Mouse (Mus musculus) limb, embryonic 12.5 days (tissue): ENCODE data around the gene Lrrc28. TPM values are rescaled to one million over a fixed set of nuclear protein-coding genes. Genes with fewer than 3 reads are reported as not detected.

Source experiments
- ATAC-seq: fragments of 200-750 bp; cut with Nextera tagmentation; 2 replicates; pipeline ENCODE4 v1.8.0; 2017; ENCODE audit warnings: low read depth, moderate TSS enrichment; ENCODE audit not compliant: insufficient number of reproducible peaks, insufficient read depth, low FRiP score, low TSS enrichment
- H3K27ac ChIP-seq: fragments of 300-500 bp; sonication (generic); 2 replicates; pipeline ENCODE4 v1.5.1; 2016; ENCODE audit warnings: mild to moderate bottlenecking, moderate library complexity
- H3K27me3 ChIP-seq: fragments of 300-500 bp; sonication (generic); 2 replicates; pipeline ENCODE4 v1.6.1; 2016; ENCODE audit warnings: mild to moderate bottlenecking, moderate library complexity
- H3K36me3 ChIP-seq: fragments of 300-500 bp; sonication (generic); 2 replicates; pipeline ENCODE4 v1.6.1; 2016; ENCODE audit warnings: mild to moderate bottlenecking, moderate library complexity
- H3K4me1 ChIP-seq: fragments of 300-500 bp; sonication (generic); replicated peaks from 2 replicates; pipeline ENCODE4 v1.6.1; 2016
- H3K4me2 ChIP-seq: fragments of 300-500 bp; sonication (generic); 2 replicates; pipeline ENCODE4 v1.6.1; 2016; ENCODE audit warnings: mild to moderate bottlenecking, moderate library complexity
- H3K4me3 ChIP-seq: fragments of 300-500 bp; sonication (generic); replicated peaks from 2 replicates; pipeline ENCODE4 v1.5.1; 2016; ENCODE audit warnings: mild to moderate bottlenecking
- H3K9ac ChIP-seq: fragments of 300-500 bp; sonication (generic); replicated peaks from 2 replicates; pipeline ENCODE4 v1.6.1; 2016; ENCODE audit warnings: mild to moderate bottlenecking, moderate library complexity
- H3K9me3 ChIP-seq: fragments of 300-500 bp; sonication (generic); 2 replicates; pipeline ENCODE4 v1.6.1; 2016; ENCODE audit warnings: mild to moderate bottlenecking, moderate library complexity
- WGBS: fragments of 180-500 bp; shearing (Covaris S2); methylation state at CpG from one replicate; pipeline ENCODE4 v1.1.7; 2016; 5-methylcytosine and 5-hydroxymethylcytosine counted together
- polyA plus RNA-seq: library from polyadenylated mRNA; unstranded; fragments of >200 nt; fragmentation: Nextera tagmentation; extraction: Ambion mirVana; gene quantifications from 2 replicates; pipeline ENCODE4 v1.2.1, GENCODE M21; 2016

Gene Lrrc28
- polyA plus RNA-seq, 1 experiment from 2014 or later: 27.1 TPM

- H3K27ac ChIP-seq: no peak overlapping the region
- H3K9me3 ChIP-seq: no peaks in the 10 kb centered on the region
- H3K36me3 ChIP-seq: peaks cover 6% of the 10 kb centered on the region
- peak overlapping the region; percentile 72 for H3K4me3 ChIP-seq
- H3K4me2 ChIP-seq: peak overlapping the region; percentile 67
- no peak for ATAC-seq
- 41% methylated on average over 8 of the region's 8 CpGs for WGBS
- H3K4me1 ChIP-seq: peaks cover 26% of the 10 kb centered on the region
- no peaks in the 10 kb centered on the region for H3K27me3 ChIP-seq
- H3K9ac ChIP-seq: peak overlapping the region; percentile 70
These were observed 777 bp downstream of the Lrrc28 start for GRCm38 (mm10) chr7:67644291-67644690.

- Histone ChIP-seq H3K9me3 (no peaks in the 10 kb centered on the region), H3K4me3 (no peak overlapping the region), H3K27ac (no peak overlapping the region), H3K9ac (no peak overlapping the region), H3K27me3 (no peaks in the 10 kb centered on the region), H3K4me2 (no peak overlapping the region), H3K4me1 (peaks cover 15% of the 10 kb centered on the region), H3K36me3 (peaks cover 10% of the 10 kb centered on the region)
- 96% methylated on average over 9 of the region's 9 CpGs for WGBS
- no peak for ATAC-seq
These were observed 2.1 kb downstream of the Lrrc28 start for GRCm38 (mm10) chr7:67642955-67643354.

GRCm38 (mm10) chr7:67639006-67639405, 6.1 kb downstream of the Lrrc28 start:
- ATAC-seq: no peak
- 91% methylated on average over 3 of the region's 3 CpGs for WGBS
- H3K9ac ChIP-seq: no peak overlapping the region

GRCm38 (mm10) chr7:67636161-67636560, 8.9 kb downstream of the Lrrc28 start:
- no peak for ATAC-seq
- Histone ChIP-seq H3K9me3 (no peaks in the 10 kb centered on the region), H3K27me3 (no peaks in the 10 kb centered on the region), H3K4me1 (no peaks in the 10 kb centered on the region), H3K36me3 (peaks cover 27% of the 10 kb centered on the region), H3K4me3 (no peak overlapping the region), H3K9ac (no peak overlapping the region), H3K27ac (no peak overlapping the region), H3K4me2 (no peak overlapping the region)
- WGBS: 56% methylated on average over 2 of the region's 2 CpGs

More at GRCm38 (mm10) chr7:67639006-67639405, 6.1 kb downstream of the Lrrc28 start:
- Histone ChIP-seq H3K4me1 (peaks cover under 1% of the 10 kb centered on the region; the same call in 1 of the 2 replicates), H3K36me3 (peaks cover 23% of the 10 kb centered on the region), H3K4me2 (no peak overlapping the region), H3K9me3 (no peaks in the 10 kb centered on the region), H3K27me3 (no peaks in the 10 kb centered on the region), H3K4me3 (no peak overlapping the region), H3K27ac (no peak overlapping the region)

GRCm38 (mm10) chr7:67634210-67634609, 10.9 kb downstream of the Lrrc28 start:
- Histone ChIP-seq H3K4me2 (no peak overlapping the region), H3K9ac (no peak overlapping the region), H3K36me3 (peaks cover 21% of the 10 kb centered on the region), H3K4me3 (no peak overlapping the region), H3K4me1 (0 out of 2 replicates have a peak, but pooled peaks cover 4% of the 10 kb centered on the region), H3K27ac (no peak overlapping the region), H3K27me3 (no peaks in the 10 kb centered on the region), H3K9me3 (no peaks in the 10 kb centered on the region)
- ATAC-seq: no peak
- WGBS: 95% methylated on average over 3 of the region's 3 CpGs

- ATAC-seq: no peak
- Histone ChIP-seq H3K36me3 (peaks cover 11% of the 10 kb centered on the region), H3K4me3 (no peak overlapping the region), H3K27ac (no peak overlapping the region), H3K9me3 (no peaks in the 10 kb centered on the region), H3K27me3 (no peaks in the 10 kb centered on the region), H3K4me2 (no peak overlapping the region), H3K4me1 (0 out of 2 replicates have a peak, but pooled peaks cover 4% of the 10 kb centered on the region), H3K9ac (no peak overlapping the region)
- 84% methylated on average over 5 of the region's 5 CpGs for WGBS
These were observed 12.7 kb downstream of the Lrrc28 start for GRCm38 (mm10) chr7:67632380-67632779.

- Histone ChIP-seq H3K4me2 (no peak overlapping the region), H3K27me3 (no peaks in the 10 kb centered on the region), H3K36me3 (peaks cover 10% of the 10 kb centered on the region), H3K9ac (no peak overlapping the region), H3K4me1 (0 out of 2 replicates have a peak, but pooled peaks cover 4% of the 10 kb centered on the region), H3K27ac (no peak overlapping the region), H3K4me3 (no peak overlapping the region), H3K9me3 (no peaks in the 10 kb centered on the region)
- WGBS: 25% methylated on average over 2 of the region's 2 CpGs
- no peak for ATAC-seq
These were observed 14.3 kb downstream of the Lrrc28 start for GRCm38 (mm10) chr7:67630817-67631216.

- no peak overlapping the region for H3K27ac ChIP-seq
- peaks cover 9% of the 10 kb centered on the region for H3K36me3 ChIP-seq
- ATAC-seq: no peak
- no peaks in the 10 kb centered on the region for H3K27me3 ChIP-seq
- 0 out of 2 replicates have a peak, but pooled peaks cover 4% of the 10 kb centered on the region for H3K4me1 ChIP-seq
- H3K9me3 ChIP-seq: no peaks in the 10 kb centered on the region
- no peak overlapping the region for H3K9ac ChIP-seq
- no peak overlapping the region for H3K4me3 ChIP-seq
- WGBS: 40% methylated on average over 5 of the region's 5 CpGs
- H3K4me2 ChIP-seq: no peak overlapping the region
These were observed 15.4 kb downstream of the Lrrc28 start for GRCm38 (mm10) chr7:67629681-67630080.

- WGBS: 88% methylated on average over 5 of the region's 5 CpGs
- Histone ChIP-seq H3K36me3 (peaks cover 6% of the 10 kb centered on the region), H3K27ac (no peak overlapping the region), H3K4me1 (peaks cover 10% of the 10 kb centered on the region), H3K4me3 (no peak overlapping the region), H3K9ac (no peak overlapping the region), H3K4me2 (no peak overlapping the region), H3K9me3 (no peaks in the 10 kb centered on the region), H3K27me3 (no peaks in the 10 kb centered on the region)
- ATAC-seq: no peak
These were observed 18.4 kb downstream of the Lrrc28 start for GRCm38 (mm10) chr7:67626671-67627070.

GRCm38 (mm10) chr7:67622151-67622550, 22.9 kb downstream of the Lrrc28 start:
- H3K4me1 ChIP-seq: peaks cover 29% of the 10 kb centered on the region
- H3K36me3 ChIP-seq: peaks cover 3% of the 10 kb centered on the region
- no peak overlapping the region for H3K4me2 ChIP-seq
- H3K4me3 ChIP-seq: no peak overlapping the region
- no peaks in the 10 kb centered on the region for H3K27me3 ChIP-seq
- H3K9ac ChIP-seq: no peak overlapping the region
- no peak for ATAC-seq
- no peaks in the 10 kb centered on the region for H3K9me3 ChIP-seq
- peak overlapping the region; percentile 69 for H3K27ac ChIP-seq
- WGBS: 50% methylated on average over 3 of the region's 3 CpGs

GRCm38 (mm10) chr7:67619836-67620235, 25.2 kb downstream of the Lrrc28 start:
- Histone ChIP-seq H3K4me2 (no peak overlapping the region), H3K27ac (no peak overlapping the region), H3K4me1 (peaks cover 39% of the 10 kb centered on the region), H3K9me3 (no peaks in the 10 kb centered on the region), H3K9ac (no peak overlapping the region), H3K36me3 (no peaks in the 10 kb centered on the region), H3K4me3 (no peak overlapping the region), H3K27me3 (no peaks in the 10 kb centered on the region)
- WGBS: 67% methylated on average over 4 of the region's 4 CpGs
- ATAC-seq: peak; percentile 62; the same call in 1 of the 2 replicates

GRCm38 (mm10) chr7:67618316-67618715, 26.8 kb downstream of the Lrrc28 start:
- Histone ChIP-seq H3K27ac (peak overlapping the region; percentile 76), H3K4me3 (no peak overlapping the region), H3K27me3 (no peaks in the 10 kb centered on the region), H3K36me3 (no peaks in the 10 kb centered on the region), H3K9me3 (no peaks in the 10 kb centered on the region), H3K9ac (no peak overlapping the region), H3K4me1 (peaks cover 51% of the 10 kb centered on the region), H3K4me2 (no peak overlapping the region)
- WGBS: 40% methylated on average over 3 of the region's 3 CpGs
- peak; percentile 88 for ATAC-seq
